Mouse (Mus musculus): Measurements from ENCODE around the gene Zbtb38. TPM values are rescaled to one million over a fixed set of nuclear protein-coding genes. Genes with fewer than 3 reads are reported as not detected.

Gene Zbtb38
- polyA plus RNA-seq, 1 experiment: 15.0 TPM

DNA sequence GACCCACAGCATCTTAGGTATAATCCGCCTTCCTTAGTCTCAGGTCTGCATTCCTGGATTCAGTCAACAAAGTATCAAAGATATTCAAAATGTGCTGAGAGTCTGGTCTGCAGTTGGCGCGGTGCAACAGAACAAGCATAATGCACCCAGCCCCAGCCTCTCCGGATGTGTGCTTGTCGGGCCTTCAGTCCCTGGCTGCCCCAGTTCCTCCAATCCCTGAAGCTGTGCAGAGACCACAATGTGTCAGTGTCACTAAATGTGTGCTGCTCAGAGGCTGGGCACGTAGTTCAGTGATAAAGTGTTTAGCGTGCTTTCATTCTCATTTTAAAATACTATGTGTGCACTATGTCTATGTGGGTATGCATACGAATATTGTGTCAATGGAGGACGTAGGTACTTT, 31.0 kb upstream of the Zbtb38 start:
- no peak for TF ChIP-seq POLR2A (IDR thresholded peaks at IDR 0.05; ENCODE audit: borderline replicate concordance, extremely low read depth, insufficient read depth, insufficient read length, poor library complexity, severe bottlenecking)
- TF ChIP-seq CTCF (IDR thresholded peaks at IDR 0.05; ENCODE audit: borderline replicate concordance, extremely low read depth, insufficient read depth, insufficient read length): no peak
- no peak for DNase-seq (ENCODE audit: low read depth)

DNA sequence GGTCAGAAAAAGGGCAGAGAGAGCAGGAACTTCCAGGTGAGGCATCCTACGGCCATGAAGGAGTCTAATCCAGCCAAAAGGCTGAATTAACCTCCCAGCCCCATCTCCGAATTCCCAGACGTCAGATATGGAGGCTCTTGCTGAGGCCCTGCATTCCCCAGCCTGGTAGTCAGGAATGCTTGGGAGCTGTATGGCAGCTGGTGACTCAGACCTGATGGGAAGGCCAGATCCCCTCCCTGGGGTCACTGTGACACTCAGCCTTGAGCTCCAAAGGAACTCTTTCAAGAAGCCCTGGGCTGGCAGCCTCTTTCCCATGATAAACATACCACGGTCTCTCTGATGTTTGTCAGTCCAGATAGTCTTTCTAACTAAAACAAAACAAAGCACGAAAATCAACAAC, 30.6 kb upstream of the Zbtb38 start:
- TF ChIP-seq POLR2A (IDR thresholded peaks at IDR 0.05; ENCODE audit: borderline replicate concordance, extremely low read depth, insufficient read depth, insufficient read length, poor library complexity, severe bottlenecking) (no peak), CTCF (IDR thresholded peaks at IDR 0.05; ENCODE audit: borderline replicate concordance, extremely low read depth, insufficient read depth, insufficient read length) (no peak)
- DNase-seq (ENCODE audit: low read depth): no peak

DNA sequence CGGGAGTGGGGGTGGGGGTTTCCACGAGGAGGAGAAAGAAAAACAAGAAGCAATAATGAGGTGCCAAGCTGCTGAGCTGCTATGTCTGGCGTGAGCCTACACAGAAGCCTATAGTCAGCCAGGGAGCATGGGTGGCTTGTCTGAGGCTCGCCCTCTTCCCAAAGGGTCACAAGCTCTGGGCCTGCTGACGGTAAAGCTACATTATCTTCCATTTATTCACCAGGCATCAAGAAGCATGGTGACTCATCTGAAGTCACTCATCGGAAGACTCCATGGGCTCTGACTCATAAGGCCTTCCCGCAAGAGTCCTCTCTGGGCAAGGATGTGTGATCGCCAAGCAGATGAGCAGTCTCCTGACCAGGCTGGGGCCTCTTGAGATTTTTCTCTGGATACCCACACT, 29.4 kb upstream of the Zbtb38 start:
- no peak for TF ChIP-seq CTCF (IDR thresholded peaks at IDR 0.05; ENCODE audit: borderline replicate concordance, extremely low read depth, insufficient read depth, insufficient read length)

DNA sequence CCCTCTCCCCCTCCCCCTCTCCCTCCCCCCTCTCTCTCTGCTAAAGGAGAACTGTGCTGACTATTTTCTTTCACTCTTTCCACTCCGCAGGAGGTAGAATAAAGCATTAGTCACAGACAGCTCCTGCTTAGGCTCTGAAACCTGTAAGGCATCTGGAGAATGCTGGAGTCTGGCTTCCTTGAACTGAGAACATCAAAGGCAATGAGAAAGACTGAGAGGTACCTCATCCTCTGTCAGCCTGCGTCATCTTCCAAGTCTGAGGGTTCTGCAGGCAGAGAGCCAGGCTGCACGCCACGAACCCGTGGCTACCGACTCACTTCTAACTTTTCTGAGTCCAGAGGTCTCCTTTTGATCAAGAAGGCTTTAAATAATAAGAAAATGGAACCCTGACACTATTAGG, 20.5 kb upstream of the Zbtb38 start:
- TF ChIP-seq CTCF (IDR thresholded peaks at IDR 0.05; ENCODE audit: borderline replicate concordance, extremely low read depth, insufficient read depth, insufficient read length): no peak
- TF ChIP-seq POLR2A (IDR thresholded peaks at IDR 0.05; ENCODE audit: borderline replicate concordance, extremely low read depth, insufficient read depth, insufficient read length, poor library complexity, severe bottlenecking): no peak
- DNase-seq (ENCODE audit: low read depth): peak; percentile 50

More for the DNA sequence above, 29.4 kb upstream of the Zbtb38 start:
- no peak for DNase-seq (ENCODE audit: low read depth)

DNA sequence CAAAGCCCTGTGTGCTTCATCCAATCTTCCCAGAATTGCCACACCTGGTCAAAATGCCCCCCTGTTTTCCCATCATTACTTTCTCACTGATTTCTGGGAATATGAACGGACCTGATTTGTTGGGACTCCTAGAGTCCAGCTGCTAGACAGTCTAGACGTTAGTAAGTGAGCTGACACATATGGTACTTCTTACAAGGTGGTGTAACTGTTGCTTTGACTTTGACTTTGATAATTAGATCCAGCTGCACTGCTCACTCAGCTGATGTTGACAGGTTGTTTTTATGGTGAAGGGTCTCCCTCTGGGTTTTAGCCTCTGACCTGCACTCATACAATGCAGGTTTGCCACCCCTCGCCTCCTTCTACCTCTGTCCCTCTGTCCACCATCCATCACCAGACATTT, 17.8 kb upstream of the Zbtb38 start:
- no peak for DNase-seq (ENCODE audit: low read depth)
- TF ChIP-seq POLR2A (IDR thresholded peaks at IDR 0.05; ENCODE audit: borderline replicate concordance, extremely low read depth, insufficient read depth, insufficient read length, poor library complexity, severe bottlenecking): no peak
- TF ChIP-seq CTCF (IDR thresholded peaks at IDR 0.05; ENCODE audit: borderline replicate concordance, extremely low read depth, insufficient read depth, insufficient read length): no peak

DNA sequence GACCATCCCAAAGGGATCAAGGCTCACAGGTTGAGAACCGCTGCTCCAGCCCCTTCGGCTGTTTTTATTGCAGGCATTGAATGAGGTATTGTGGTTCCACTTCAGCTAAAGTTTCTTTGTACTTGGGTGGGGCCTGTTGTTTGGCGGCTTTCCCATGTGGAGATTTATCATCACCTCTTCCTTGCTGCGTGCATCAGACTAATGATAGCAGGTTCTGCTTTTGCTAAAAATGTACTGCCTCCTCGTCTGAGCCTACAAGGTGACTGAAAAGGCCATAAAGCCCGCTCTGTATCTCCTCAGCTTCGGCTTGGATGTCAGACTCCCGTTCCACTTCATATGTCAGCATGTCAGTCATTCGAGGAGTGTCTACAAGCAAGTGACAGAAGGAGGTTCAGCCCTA, 17.0 kb upstream of the Zbtb38 start:
- DNase-seq (ENCODE audit: low read depth): no peak
- TF ChIP-seq POLR2A (IDR thresholded peaks at IDR 0.05; ENCODE audit: borderline replicate concordance, extremely low read depth, insufficient read depth, insufficient read length, poor library complexity, severe bottlenecking) (no peak), CTCF (IDR thresholded peaks at IDR 0.05; ENCODE audit: borderline replicate concordance, extremely low read depth, insufficient read depth, insufficient read length) (no peak)

DNA sequence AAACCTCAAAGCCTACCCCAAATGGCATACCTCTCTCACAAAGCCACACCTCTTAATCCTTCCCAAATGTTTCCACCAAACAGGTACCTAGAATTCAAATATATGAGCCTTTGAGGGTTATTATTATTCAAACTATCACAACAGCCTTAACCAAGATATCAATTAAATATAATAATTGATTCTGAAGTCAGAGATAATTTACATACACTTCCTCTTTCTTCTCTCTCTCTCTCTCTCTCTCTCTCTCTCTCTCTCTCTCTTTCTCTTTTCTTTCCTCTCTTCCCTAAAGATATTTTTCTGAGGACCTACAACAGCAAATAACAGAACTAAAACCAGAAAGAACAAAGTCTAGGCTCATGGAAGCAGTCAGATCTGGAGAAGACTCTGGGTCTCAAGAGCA, 15.2 kb upstream of the Zbtb38 start:
- TF ChIP-seq POLR2A (IDR thresholded peaks at IDR 0.05; ENCODE audit: borderline replicate concordance, extremely low read depth, insufficient read depth, insufficient read length, poor library complexity, severe bottlenecking): no peak
- TF ChIP-seq CTCF (IDR thresholded peaks at IDR 0.05; ENCODE audit: borderline replicate concordance, extremely low read depth, insufficient read depth, insufficient read length): no peak
- DNase-seq (ENCODE audit: low read depth): no peak

DNA sequence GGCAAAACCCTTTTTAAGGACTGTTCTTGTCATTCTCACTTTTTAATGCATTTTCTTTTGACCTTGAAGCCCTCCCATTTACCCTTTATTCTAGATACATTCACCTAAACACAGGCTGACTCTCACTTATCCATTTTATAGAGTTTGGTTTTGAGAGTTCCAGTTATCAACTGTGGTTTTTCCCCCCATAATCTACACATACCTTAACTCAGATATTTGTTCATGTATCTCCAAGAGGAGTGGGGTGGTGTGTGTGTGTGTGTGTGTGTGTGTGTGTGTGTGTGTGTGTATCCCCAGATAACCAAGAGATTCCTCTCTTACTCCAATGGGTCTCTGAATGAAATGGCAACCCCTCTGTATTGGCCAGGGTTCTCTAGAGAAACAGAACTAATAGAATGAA, 13.4 kb upstream of the Zbtb38 start:
- TF ChIP-seq POLR2A (IDR thresholded peaks at IDR 0.05; ENCODE audit: borderline replicate concordance, extremely low read depth, insufficient read depth, insufficient read length, poor library complexity, severe bottlenecking): no peak
- no peak for TF ChIP-seq CTCF (IDR thresholded peaks at IDR 0.05; ENCODE audit: borderline replicate concordance, extremely low read depth, insufficient read depth, insufficient read length)

DNA sequence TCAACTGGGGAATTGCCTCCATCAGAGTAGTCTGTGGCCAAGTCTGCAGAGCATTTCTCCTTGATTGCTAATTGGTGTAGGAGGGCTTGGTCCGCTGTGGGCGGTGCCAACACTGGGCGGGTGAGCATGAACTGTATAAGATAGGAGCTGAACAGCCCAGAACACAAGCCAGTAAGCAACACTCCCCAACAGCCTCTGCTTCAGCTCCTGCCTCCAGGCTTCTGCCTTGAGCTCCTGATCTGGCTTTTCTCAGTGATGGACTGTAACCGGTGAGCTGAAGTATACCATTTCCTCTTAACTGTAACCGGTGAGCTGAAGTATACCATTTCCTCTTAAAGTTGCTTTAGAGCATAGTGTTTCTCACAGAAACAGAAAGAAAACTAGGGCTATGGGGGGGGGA, 12.8 kb upstream of the Zbtb38 start:
- DNase-seq (ENCODE audit: low read depth): no peak
- no peak for TF ChIP-seq POLR2A (IDR thresholded peaks at IDR 0.05; ENCODE audit: borderline replicate concordance, extremely low read depth, insufficient read depth, insufficient read length, poor library complexity, severe bottlenecking)

More for the DNA sequence above, 13.4 kb upstream of the Zbtb38 start:
- no peak for DNase-seq (ENCODE audit: low read depth)

DNA sequence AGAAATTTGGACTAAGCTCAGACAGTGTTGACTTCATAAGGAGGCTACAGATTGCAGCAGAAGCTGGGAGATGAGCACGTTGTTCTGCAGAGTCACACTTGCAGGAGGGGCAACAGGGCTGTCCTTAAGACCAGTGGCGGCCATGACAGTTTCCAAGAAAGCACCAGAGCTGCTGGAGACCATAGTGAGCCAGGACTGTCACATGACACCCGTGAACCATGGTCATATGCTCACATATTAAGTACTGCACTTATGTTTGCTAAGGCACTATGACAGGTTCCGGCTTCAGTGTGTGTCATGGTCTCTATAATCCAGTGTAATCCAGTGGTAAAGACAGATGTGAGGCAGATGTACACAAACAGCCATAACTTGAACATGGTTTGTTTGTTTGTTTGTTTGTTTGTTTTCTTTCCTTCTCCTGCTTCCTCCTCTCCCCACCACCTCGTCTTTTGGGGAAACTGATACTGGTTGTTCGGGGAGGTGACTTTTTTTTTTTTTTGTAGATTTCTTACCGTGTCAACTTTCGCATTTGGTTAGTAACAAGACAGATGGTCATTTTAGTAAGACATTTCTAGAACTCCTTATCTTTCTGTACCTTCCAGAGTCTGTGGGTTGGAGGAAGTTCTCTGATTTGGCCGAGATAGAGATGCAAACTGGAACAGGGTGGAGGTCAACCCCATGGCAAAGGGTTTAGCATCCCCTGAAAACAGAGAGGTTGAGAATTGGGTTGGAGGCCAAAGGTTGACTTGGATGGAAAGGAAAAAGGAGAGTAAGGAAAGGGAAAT, 11.4 kb upstream of the Zbtb38 start:
- DNase-seq (ENCODE audit: low read depth): no peak

DNA sequence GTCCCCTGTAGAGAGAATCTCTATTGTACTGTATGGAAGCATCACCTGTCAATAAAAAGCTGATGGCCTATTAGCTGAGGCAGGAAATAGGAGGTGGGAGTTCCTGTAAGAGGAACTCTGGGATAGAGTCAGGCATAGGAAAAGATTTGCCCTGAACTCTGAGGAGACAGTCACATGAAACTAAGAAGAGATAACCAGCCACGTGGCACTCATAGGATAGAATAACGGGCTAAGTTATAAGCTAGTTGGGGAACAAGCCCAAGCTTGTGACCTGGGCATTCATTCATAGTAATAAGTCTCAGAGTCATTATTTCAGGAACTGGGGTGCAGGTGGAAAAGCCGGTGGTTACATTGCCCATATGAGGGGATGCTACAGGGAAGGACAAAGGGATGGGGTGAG, 10.4 kb upstream of the Zbtb38 start:
- DNase-seq (ENCODE audit: low read depth): no peak

More for the DNA sequence above, 11.4 kb upstream of the Zbtb38 start:
- TF ChIP-seq POLR2A (IDR thresholded peaks at IDR 0.05; ENCODE audit: borderline replicate concordance, extremely low read depth, insufficient read depth, insufficient read length, poor library complexity, severe bottlenecking): no peak
- no peak for TF ChIP-seq CTCF (IDR thresholded peaks at IDR 0.05; ENCODE audit: borderline replicate concordance, extremely low read depth, insufficient read depth, insufficient read length)

DNA sequence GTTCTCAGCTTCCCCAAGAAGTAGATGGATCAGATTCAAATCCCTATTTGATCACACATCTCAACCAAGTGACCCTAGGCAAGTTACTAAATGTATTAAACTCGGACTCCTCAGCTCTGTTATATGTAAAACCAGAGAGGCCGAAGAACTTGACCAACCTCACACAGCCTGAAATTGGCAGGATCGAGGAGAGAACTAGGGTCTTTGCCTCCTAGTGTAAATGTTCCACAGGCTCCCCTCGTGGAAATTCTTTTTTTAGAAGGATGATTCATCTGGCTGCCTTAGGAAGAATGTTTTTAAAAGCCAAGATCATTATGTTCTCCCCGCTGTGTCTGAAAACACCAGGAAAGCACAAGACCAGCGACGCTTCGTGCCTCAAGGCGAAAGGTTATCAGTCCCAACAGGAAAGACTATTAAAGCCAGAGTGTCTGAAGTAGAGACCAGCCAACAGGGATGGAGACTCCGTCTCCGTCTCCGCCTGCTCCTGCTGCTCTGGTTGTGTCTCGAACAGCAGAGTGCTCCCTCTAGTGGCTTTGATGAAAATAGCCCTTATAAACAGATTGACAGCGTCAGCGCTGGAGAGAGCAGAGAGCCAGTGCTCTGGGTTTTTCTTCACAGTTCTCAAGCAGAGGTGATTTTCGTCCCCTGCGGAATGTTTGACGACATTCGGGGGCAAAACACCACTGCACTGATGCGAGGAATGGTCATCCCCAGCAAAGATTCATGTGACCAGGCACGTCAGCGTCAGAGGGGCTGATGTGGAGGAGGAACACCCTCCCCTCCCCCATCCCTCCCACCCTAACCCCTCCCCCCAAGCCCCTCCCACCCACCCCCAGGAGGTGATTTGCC, 6.3 kb upstream of the Zbtb38 start:
- TF ChIP-seq CTCF (IDR thresholded peaks at IDR 0.05; ENCODE audit: borderline replicate concordance, extremely low read depth, insufficient read depth, insufficient read length): peak; percentile 86
- no peak for TF ChIP-seq POLR2A (IDR thresholded peaks at IDR 0.05; ENCODE audit: borderline replicate concordance, extremely low read depth, insufficient read depth, insufficient read length, poor library complexity, severe bottlenecking)
- peak; percentile 95 for DNase-seq (ENCODE audit: low read depth)

More for the DNA sequence above, 10.4 kb upstream of the Zbtb38 start:
- TF ChIP-seq POLR2A (IDR thresholded peaks at IDR 0.05; ENCODE audit: borderline replicate concordance, extremely low read depth, insufficient read depth, insufficient read length, poor library complexity, severe bottlenecking): no peak
- TF ChIP-seq CTCF (IDR thresholded peaks at IDR 0.05; ENCODE audit: borderline replicate concordance, extremely low read depth, insufficient read depth, insufficient read length): no peak

Measured in brain, embryonic 14.5 days (tissue).